Mouse (Mus musculus) megakaryocyte, embryonic 14.5 days (primary cell): ENCODE results near the gene Mrvi1. TPM values are rescaled to one million over a fixed set of nuclear protein-coding genes. Genes with fewer than 3 reads are reported as not detected.

ENCODE experiments used
- H3K27me3 ChIP-seq: replicated peaks from 2 replicates; pipeline ENCODE3; 2012; ENCODE audit warnings: inconsistent platforms
- H3K36me3 ChIP-seq: replicated peaks from 2 replicates; pipeline ENCODE3; 2012; ENCODE audit warnings: low read length, inconsistent platforms, mixed read lengths
- H3K4me1 ChIP-seq: 2 replicates; pipeline ENCODE4 v1.6.1; 2012; ENCODE audit warnings: inconsistent platforms
- H3K4me3 ChIP-seq: replicated peaks from 2 replicates; pipeline ENCODE3; 2012; ENCODE audit warnings: moderate library complexity, mild to moderate bottlenecking, inconsistent platforms
- H3K9me3 ChIP-seq: 2 replicates; pipeline ENCODE4 v1.6.1; 2012; ENCODE audit warnings: inconsistent platforms
- FLI1 ChIP-seq: IDR thresholded peaks from 2 replicates; pipeline ENCODE4 v1.6.1; 2012; ENCODE audit warnings: low read length, inconsistent platforms, mixed read lengths
- GATA1 ChIP-seq: IDR thresholded peaks from 3 replicates; pipeline ENCODE4 v1.6.1; 2012; ENCODE audit warnings: mixed read lengths, low read length, inconsistent platforms, borderline replicate concordance
- polyA plus RNA-seq: library from polyadenylated mRNA; stranded (reverse); fragments of >175 nt; gene quantifications from 2 replicates; pipeline ENCODE4 v1.2.3, GENCODE M21; 2012; ENCODE audit warnings: low replicate concordance; ENCODE audit not compliant: insufficient read depth

Mrvi1 gene
- polyA plus RNA-seq, 1 experiment: 149 TPM

GRCm38 (mm10) chr7:110944321-110944720 is 37.9 kb downstream of the Mrvi1 start:
- Histone ChIP-seq H3K36me3 (peaks cover 99% of the 10 kb centered on the region), H3K4me3 (no peak overlapping the region), H3K27me3 (no peaks in the 10 kb centered on the region), H3K4me1 (peaks cover 99% of the 10 kb centered on the region), H3K9me3 (no peaks in the 10 kb centered on the region)
- TF ChIP-seq FLI1: no peak
- no peak for TF ChIP-seq GATA1

DNA sequence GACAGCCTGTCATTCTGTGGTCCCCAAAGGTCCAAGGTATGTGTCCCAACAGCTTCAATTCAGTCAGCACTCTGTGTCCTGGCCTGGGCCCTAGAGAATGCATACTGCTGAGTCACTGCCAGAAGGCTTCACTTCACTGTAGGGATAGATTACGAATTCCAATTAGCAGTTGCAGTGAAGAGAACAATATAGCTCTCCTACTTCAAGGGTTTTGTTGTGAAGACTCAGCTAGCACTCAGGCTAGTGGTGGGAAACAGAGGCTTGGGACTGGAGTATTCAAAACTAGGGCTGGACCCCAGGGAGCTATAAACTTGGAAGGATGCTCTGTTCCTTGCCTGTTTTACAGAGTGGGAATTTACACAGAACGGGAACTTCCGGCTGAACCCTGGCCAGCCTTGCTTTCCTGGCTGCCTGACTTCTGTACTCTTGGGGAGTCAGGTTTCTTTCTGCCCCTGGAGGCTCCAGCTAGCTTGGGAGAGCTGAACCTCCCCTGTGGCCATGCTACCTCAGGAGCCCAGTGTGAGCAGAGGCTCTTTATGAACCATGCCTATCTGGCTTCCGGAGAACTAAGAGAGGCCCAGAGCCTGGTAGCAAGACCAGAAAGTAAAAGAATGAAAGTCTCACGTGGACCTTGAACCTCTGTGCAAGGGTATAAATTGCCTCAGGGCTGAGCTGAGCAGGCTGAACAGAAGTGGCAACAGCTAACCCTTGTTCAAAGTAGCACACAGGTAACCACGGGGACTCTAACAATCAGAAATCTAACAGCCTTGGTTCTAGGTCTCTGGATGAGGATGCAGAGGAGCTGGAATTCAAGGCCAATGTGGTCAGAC is 40.3 kb downstream of the Mrvi1 start:
- TF ChIP-seq FLI1 (no peak), GATA1 (no peak)
- no peaks in the 10 kb centered on the region for H3K9me3 ChIP-seq
- H3K36me3 ChIP-seq: peaks cover 96% of the 10 kb centered on the region
- H3K4me1 ChIP-seq: peaks cover 99% of the 10 kb centered on the region
- H3K27me3 ChIP-seq: no peaks in the 10 kb centered on the region
- H3K4me3 ChIP-seq: peak overlapping the region; percentile 5

DNA sequence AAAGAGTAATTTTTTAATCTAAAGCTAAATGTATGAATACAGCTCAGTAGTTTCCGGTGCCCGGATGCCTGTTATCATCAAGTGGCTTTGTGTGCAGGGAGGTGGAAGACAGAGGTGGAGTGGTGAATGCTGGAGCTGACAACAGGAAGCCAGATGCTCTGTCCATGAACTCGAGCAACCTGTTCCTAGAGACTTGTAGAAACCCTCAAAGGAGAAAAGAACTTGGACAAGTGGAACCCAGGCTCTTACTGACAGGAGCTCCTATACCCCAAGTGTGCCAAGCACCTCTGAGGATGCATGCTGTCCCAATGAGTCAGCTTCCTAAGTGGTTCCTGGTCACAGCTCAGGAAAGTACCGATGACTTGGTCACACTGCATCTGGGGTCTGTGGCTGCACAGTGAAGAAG is 41.1 kb downstream of the Mrvi1 start:
- no peak for TF ChIP-seq FLI1
- TF ChIP-seq GATA1: no peak
- Histone ChIP-seq H3K36me3 (peaks cover 90% of the 10 kb centered on the region), H3K4me3 (peak overlapping the region; percentile 31), H3K4me1 (peaks cover 99% of the 10 kb centered on the region), H3K27me3 (no peaks in the 10 kb centered on the region), H3K9me3 (no peaks in the 10 kb centered on the region)

GRCm38 (mm10) chr7:110935815-110936762 is 46.2 kb downstream of the Mrvi1 start:
- Histone ChIP-seq H3K4me3 (peak overlapping the region; percentile 62), H3K4me1 (peaks cover 81% of the 10 kb centered on the region), H3K9me3 (no peaks in the 10 kb centered on the region), H3K27me3 (no peaks in the 10 kb centered on the region), H3K36me3 (peaks cover 67% of the 10 kb centered on the region)
- TF ChIP-seq FLI1: 0 out of 2 replicates have a peak, but pooled peaks have one; percentile 35
- TF ChIP-seq GATA1: no peak; the same call in 2 of the 3 replicates

DNA sequence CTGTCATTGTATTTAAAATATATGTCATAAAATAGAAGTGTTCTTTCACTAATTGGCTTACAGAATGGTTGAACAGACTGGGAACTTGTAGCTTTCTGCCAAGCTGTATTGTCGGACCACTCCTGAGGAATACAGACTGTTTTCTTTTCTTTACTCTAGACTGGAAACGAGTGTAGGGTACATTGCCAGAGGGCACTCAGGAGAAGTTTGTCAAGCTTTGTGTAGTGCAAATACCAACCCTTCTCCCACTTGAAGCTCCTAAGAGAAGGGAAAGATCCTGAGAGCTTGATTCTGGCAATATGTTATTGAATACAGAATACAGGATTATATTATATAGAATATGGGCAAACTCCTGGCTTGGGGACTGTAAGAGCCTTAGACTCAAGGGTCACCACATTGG is 48.3 kb downstream of the Mrvi1 start:
- Histone ChIP-seq H3K9me3 (no peaks in the 10 kb centered on the region), H3K36me3 (peaks cover 67% of the 10 kb centered on the region), H3K27me3 (no peaks in the 10 kb centered on the region), H3K4me1 (peaks cover 81% of the 10 kb centered on the region), H3K4me3 (no peak overlapping the region)
- TF ChIP-seq GATA1 (no peak), FLI1 (no peak)

GRCm38 (mm10) chr7:110933329-110933728 is 48.9 kb downstream of the Mrvi1 start:
- no peaks in the 10 kb centered on the region for H3K27me3 ChIP-seq

DNA sequence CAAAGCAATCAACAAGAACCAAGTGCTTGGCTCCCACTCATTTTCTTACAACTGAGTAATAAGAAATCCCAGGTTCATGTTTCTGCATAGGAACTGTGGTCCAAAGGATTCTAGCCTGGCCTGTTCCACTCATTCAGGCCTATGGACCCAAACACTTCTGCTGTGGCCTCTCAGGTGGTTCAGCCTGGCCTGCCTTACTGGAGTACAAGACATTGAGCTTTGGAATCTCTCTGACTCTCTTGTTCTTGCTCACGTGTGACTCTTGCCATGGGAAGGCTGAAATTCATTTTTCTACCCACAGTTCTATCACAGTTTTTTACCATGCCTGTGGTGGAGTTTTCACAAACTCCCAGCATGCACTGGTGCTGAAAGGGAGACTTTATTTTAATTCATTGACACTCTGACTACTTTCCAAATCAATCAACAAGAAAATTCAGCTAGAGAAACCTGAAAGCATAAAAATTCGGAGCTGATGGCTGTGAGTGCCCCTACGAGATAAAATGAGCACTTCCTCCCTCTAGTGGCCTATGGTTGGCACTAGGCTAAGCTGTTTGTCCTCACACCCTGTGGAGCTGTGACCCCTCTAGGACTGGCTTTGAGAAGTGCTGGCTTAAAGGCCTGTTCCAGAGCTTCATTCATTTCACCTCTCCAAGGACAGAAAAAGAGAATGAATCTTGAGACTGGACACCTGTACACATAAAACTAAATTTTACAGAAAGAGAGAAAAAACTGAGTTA is 52.0 kb downstream of the Mrvi1 start:
- H3K4me1 ChIP-seq: peaks cover 79% of the 10 kb centered on the region
- H3K27me3 ChIP-seq: no peaks in the 10 kb centered on the region
- TF ChIP-seq FLI1 (no peak), GATA1 (no peak)
- H3K36me3 ChIP-seq: peaks cover 76% of the 10 kb centered on the region
- no peaks in the 10 kb centered on the region for H3K9me3 ChIP-seq
- H3K4me3 ChIP-seq: no peak overlapping the region

More at GRCm38 (mm10) chr7:110933329-110933728, 48.9 kb downstream of the Mrvi1 start:
- H3K36me3 ChIP-seq: peaks cover 67% of the 10 kb centered on the region
- no peaks in the 10 kb centered on the region for H3K9me3 ChIP-seq
- peaks cover 79% of the 10 kb centered on the region for H3K4me1 ChIP-seq
- TF ChIP-seq GATA1 (no peak), FLI1 (no peak)
- H3K4me3 ChIP-seq: peak overlapping the region; percentile 54

GRCm38 (mm10) chr7:110926562-110926961 is 55.7 kb downstream of the Mrvi1 start:
- H3K36me3 ChIP-seq: peaks cover 94% of the 10 kb centered on the region
- no peaks in the 10 kb centered on the region for H3K9me3 ChIP-seq
- H3K4me3 ChIP-seq: peak overlapping the region; percentile 94
- TF ChIP-seq GATA1: peak; percentile 100
- TF ChIP-seq FLI1: no peak
- no peaks in the 10 kb centered on the region for H3K27me3 ChIP-seq
- peaks cover 93% of the 10 kb centered on the region for H3K4me1 ChIP-seq
